Mouse (Mus musculus): ENCODE data around the gene Mrps24.

The Mrps24 gene

GRCm38 (mm10) chr11:5706874-5707529, 8.5 kb downstream of the Mrps24 start:
- in situ Hi-C loops (cut with MboI; ENCODE audit: unreplicated experiment in 2 of 2), result no loop called here

GRCm38 (mm10) chr11:5705972-5706371, 9.5 kb downstream of the Mrps24 start:
- in situ Hi-C loops (cut with MboI; ENCODE audit: unreplicated experiment in 2 of 2), result no loop called here

- in situ Hi-C loops (cut with MboI; ENCODE audit: unreplicated experiment in 2 of 2), result no loop called here
Observed at GRCm38 (mm10) chr11:5703341-5703740, 12.1 kb downstream of the Mrps24 start.

- in situ Hi-C loops (cut with MboI; ENCODE audit: unreplicated experiment in 2 of 2), result no loop called here
Observed at GRCm38 (mm10) chr11:5702957-5703332, 12.5 kb downstream of the Mrps24 start.

- in situ Hi-C loops (cut with MboI; ENCODE audit: unreplicated experiment in 2 of 2), result no loop called here
Observed at GRCm38 (mm10) chr11:5702271-5702956, 13.1 kb downstream of the Mrps24 start.

GRCm38 (mm10) chr11:5701821-5702220, 13.7 kb downstream of the Mrps24 start:
- in situ Hi-C loops (cut with MboI; ENCODE audit: unreplicated experiment in 2 of 2), result no loop called here

- in situ Hi-C loops (cut with MboI; ENCODE audit: unreplicated experiment in 2 of 2), result no loop called here
Observed at GRCm38 (mm10) chr11:5701300-5701699, 14.2 kb downstream of the Mrps24 start.

GRCm38 (mm10) chr11:5700808-5701207, 14.7 kb downstream of the Mrps24 start:
- in situ Hi-C loops (cut with MboI; ENCODE audit: unreplicated experiment in 2 of 2), result no loop called here

GRCm38 (mm10) chr11:5691775-5692174, 23.7 kb downstream of the Mrps24 start:
- in situ Hi-C loops (cut with MboI; ENCODE audit: unreplicated experiment in 2 of 2), result no loop called here

GRCm38 (mm10) chr11:5684283-5684682, 31.2 kb downstream of the Mrps24 start:
- in situ Hi-C loops (cut with MboI; ENCODE audit: unreplicated experiment in 2 of 2), result no loop called here

- in situ Hi-C loops (cut with MboI; ENCODE audit: unreplicated experiment in 2 of 2), result no loop called here
Observed at GRCm38 (mm10) chr11:5682541-5682940, 32.9 kb downstream of the Mrps24 start.
